Mouse (Mus musculus): Measurements from ENCODE around the gene Smap2. TPM values are rescaled to one million over a fixed set of nuclear protein-coding genes. Genes with fewer than 3 reads are reported as not detected.

Smap2 gene
- polyA plus RNA-seq, 1 experiment from 2014 or later, result 19.6 TPM

GRCm38 (mm10) chr4:121040323-121040722, 23.3 kb upstream of the Smap2 start:
- H3K9me3 ChIP-seq (replicated peaks), result no peaks in the 10 kb centered on the region
- peaks cover 24% of the 10 kb centered on the region for H3K4me1 ChIP-seq (replicated peaks)
- H3K4me2 ChIP-seq, result peak overlapping the region; percentile 87
- H3K9ac ChIP-seq, result no peak overlapping the region
- peak overlapping the region; percentile 52 for H3K4me3 ChIP-seq
- 64% methylated on average over 14 of the region's 14 CpGs for WGBS
- no peak for ATAC-seq (ENCODE audit: insufficient number of reproducible peaks, low FRiP score)
- H3K36me3 ChIP-seq, result no peaks in the 10 kb centered on the region
- H3K27ac ChIP-seq (ENCODE audit: poor library complexity, severe bottlenecking), result no peak overlapping the region
- H3K27me3 ChIP-seq (replicated peaks), result peaks cover 27% of the 10 kb centered on the region

- Histone ChIP-seq H3K36me3 (no peaks in the 10 kb centered on the region), H3K4me2 (peak within 1 kb of the TSS; percentile 87), H3K4me3 (peak within 1 kb of the TSS; percentile 52), H3K9me3 (replicated peaks) (no peaks in the 10 kb centered on the region), H3K27ac (ENCODE audit: poor library complexity, severe bottlenecking) (no peak within 1 kb of the TSS), H3K4me1 (replicated peaks) (peaks cover 24% of the 10 kb centered on the region), H3K9ac (peak within 1 kb of the TSS; percentile 64), H3K27me3 (replicated peaks) (peaks cover 27% of the 10 kb centered on the region)
- ATAC-seq (ENCODE audit: insufficient number of reproducible peaks, low FRiP score), result 0 out of 2 replicates have a peak, but pooled peaks have one; percentile 19
- 3% methylated on average over 46 of the region's 46 CpGs for WGBS
These were observed 22.5 kb upstream of the Smap2 start, which contains the start of gene Col9a2 for GRCm38 (mm10) chr4:121039331-121040115. Col9a2 (plus strand) TSS chr4:121039385.

GRCm38 (mm10) chr4:121033006-121033405, 16.0 kb upstream of the Smap2 start:
- H3K4me2 ChIP-seq, result no peak overlapping the region
- no peaks in the 10 kb centered on the region for H3K9me3 ChIP-seq (replicated peaks)
- H3K4me3 ChIP-seq, result no peak overlapping the region
- no peaks in the 10 kb centered on the region for H3K36me3 ChIP-seq
- 79% methylated on average over 2 of the region's 2 CpGs for WGBS
- no peak overlapping the region for H3K9ac ChIP-seq
- 0 out of 2 replicates have a peak, but pooled peaks cover 4% of the 10 kb centered on the region for H3K4me1 ChIP-seq (replicated peaks)
- ATAC-seq (ENCODE audit: insufficient number of reproducible peaks, low FRiP score), result no peak
- peaks cover 4% of the 10 kb centered on the region for H3K27me3 ChIP-seq (replicated peaks)
- no peak overlapping the region for H3K27ac ChIP-seq (ENCODE audit: poor library complexity, severe bottlenecking)

- Histone ChIP-seq H3K27me3 (replicated peaks) (no peaks in the 10 kb centered on the region), H3K36me3 (no peaks in the 10 kb centered on the region), H3K4me1 (replicated peaks) (0 out of 2 replicates have a peak, but pooled peaks cover 4% of the 10 kb centered on the region), H3K4me2 (no peak overlapping the region), H3K27ac (ENCODE audit: poor library complexity, severe bottlenecking) (no peak overlapping the region), H3K4me3 (no peak overlapping the region), H3K9me3 (replicated peaks) (no peaks in the 10 kb centered on the region), H3K9ac (no peak overlapping the region)
- no peak for ATAC-seq (ENCODE audit: insufficient number of reproducible peaks, low FRiP score)
- 52% methylated on average over 4 of the region's 4 CpGs for WGBS
These were observed 14.4 kb upstream of the Smap2 start for GRCm38 (mm10) chr4:121031440-121031839.

GRCm38 (mm10) chr4:121029632-121030031, 12.6 kb upstream of the Smap2 start:
- Histone ChIP-seq H3K36me3 (no peaks in the 10 kb centered on the region), H3K4me1 (replicated peaks) (0 out of 2 replicates have a peak, but pooled peaks cover 4% of the 10 kb centered on the region), H3K9me3 (replicated peaks) (no peaks in the 10 kb centered on the region), H3K9ac (no peak overlapping the region), H3K27ac (ENCODE audit: poor library complexity, severe bottlenecking) (no peak overlapping the region), H3K27me3 (replicated peaks) (no peaks in the 10 kb centered on the region), H3K4me2 (no peak overlapping the region), H3K4me3 (no peak overlapping the region)
- ATAC-seq (ENCODE audit: insufficient number of reproducible peaks, low FRiP score), result no peak
- WGBS, result 70% methylated on average over 3 of the region's 3 CpGs

- no peak for ATAC-seq (ENCODE audit: insufficient number of reproducible peaks, low FRiP score)
- Histone ChIP-seq H3K4me1 (replicated peaks) (0 out of 2 replicates have a peak, but pooled peaks cover 1% of the 10 kb centered on the region), H3K9ac (no peak overlapping the region), H3K4me2 (no peak overlapping the region), H3K36me3 (no peaks in the 10 kb centered on the region), H3K9me3 (replicated peaks) (no peaks in the 10 kb centered on the region), H3K27ac (ENCODE audit: poor library complexity, severe bottlenecking) (no peak overlapping the region), H3K4me3 (no peak overlapping the region), H3K27me3 (replicated peaks) (no peaks in the 10 kb centered on the region)
- WGBS, result 31% methylated on average over 14 of the region's 14 CpGs
These were observed 11.8 kb upstream of the Smap2 start for GRCm38 (mm10) chr4:121028659-121029392.

GRCm38 (mm10) chr4:121028146-121028545, 11.1 kb upstream of the Smap2 start:
- ATAC-seq (ENCODE audit: insufficient number of reproducible peaks, low FRiP score), result no peak
- 66% methylated on average over 1 of the region's 1 CpGs for WGBS
- Histone ChIP-seq H3K27me3 (replicated peaks) (no peaks in the 10 kb centered on the region), H3K9ac (no peak overlapping the region), H3K9me3 (replicated peaks) (no peaks in the 10 kb centered on the region), H3K27ac (ENCODE audit: poor library complexity, severe bottlenecking) (no peak overlapping the region), H3K36me3 (no peaks in the 10 kb centered on the region), H3K4me3 (no peak overlapping the region), H3K4me2 (no peak overlapping the region), H3K4me1 (replicated peaks) (no peaks in the 10 kb centered on the region)

- peaks cover 15% of the 10 kb centered on the region for H3K4me1 ChIP-seq (replicated peaks)
- H3K9ac ChIP-seq, result no peak overlapping the region
- no peak overlapping the region for H3K27ac ChIP-seq (ENCODE audit: poor library complexity, severe bottlenecking)
- no peaks in the 10 kb centered on the region for H3K27me3 ChIP-seq (replicated peaks)
- no peaks in the 10 kb centered on the region for H3K36me3 ChIP-seq
- no peak for ATAC-seq (ENCODE audit: insufficient number of reproducible peaks, low FRiP score)
- WGBS, result 68% methylated on average over 2 of the region's 2 CpGs
- H3K9me3 ChIP-seq (replicated peaks), result no peaks in the 10 kb centered on the region
- no peak overlapping the region for H3K4me3 ChIP-seq
- no peak overlapping the region for H3K4me2 ChIP-seq
These were observed 8.6 kb upstream of the Smap2 start for GRCm38 (mm10) chr4:121025681-121026080.

- no peak for ATAC-seq (ENCODE audit: insufficient number of reproducible peaks, low FRiP score)
- Histone ChIP-seq H3K9me3 (replicated peaks) (no peaks in the 10 kb centered on the region), H3K4me2 (no peak overlapping the region), H3K4me3 (no peak overlapping the region), H3K27ac (ENCODE audit: poor library complexity, severe bottlenecking) (no peak overlapping the region), H3K27me3 (replicated peaks) (no peaks in the 10 kb centered on the region), H3K4me1 (replicated peaks) (peaks cover 32% of the 10 kb centered on the region), H3K36me3 (no peaks in the 10 kb centered on the region), H3K9ac (no peak overlapping the region)
- WGBS, result 84% methylated on average over 2 of the region's 2 CpGs
These were observed 6.9 kb upstream of the Smap2 start for GRCm38 (mm10) chr4:121023941-121024340.

- ATAC-seq (ENCODE audit: insufficient number of reproducible peaks, low FRiP score), result no peak
- Histone ChIP-seq H3K27me3 (replicated peaks) (no peaks in the 10 kb centered on the region), H3K27ac (ENCODE audit: poor library complexity, severe bottlenecking) (no peak overlapping the region), H3K9me3 (replicated peaks) (no peaks in the 10 kb centered on the region), H3K4me1 (replicated peaks) (peaks cover 35% of the 10 kb centered on the region), H3K9ac (no peak overlapping the region), H3K36me3 (no peaks in the 10 kb centered on the region), H3K4me2 (no peak overlapping the region), H3K4me3 (no peak overlapping the region)
- 76% methylated on average over 7 of the region's 7 CpGs for WGBS
These were observed 6.4 kb upstream of the Smap2 start for GRCm38 (mm10) chr4:121023464-121023863.

- no peaks in the 10 kb centered on the region for H3K36me3 ChIP-seq
- peak; percentile 10; the same call in 1 of the 2 replicates for ATAC-seq (ENCODE audit: insufficient number of reproducible peaks, low FRiP score)
These were observed 4.9 kb upstream of the Smap2 start for GRCm38 (mm10) chr4:121021911-121022310.

More at GRCm38 (mm10) chr4:121021911-121022310, 4.9 kb upstream of the Smap2 start:
- Histone ChIP-seq H3K4me2 (no peak overlapping the region), H3K9me3 (replicated peaks) (no peaks in the 10 kb centered on the region), H3K9ac (no peak overlapping the region), H3K4me3 (no peak overlapping the region), H3K27ac (ENCODE audit: poor library complexity, severe bottlenecking) (peak overlapping the region; percentile 67; the same call in 1 of the 2 replicates), H3K27me3 (replicated peaks) (no peaks in the 10 kb centered on the region), H3K4me1 (replicated peaks) (peaks cover 40% of the 10 kb centered on the region)
